ENCODE assay signal across 8 mouse cellular contexts in genomic region chr13:59397571-59397970, GRCm38 (mm10).
DNase-seq lines count a peak whose midpoint lies in the region; ATAC-seq and TF ChIP-seq lines count a peak whose summit lies in the region.

No protein-coding gene starts in this region.

- WGBS in heart, adult 2 months = 28% methylated on average over 3 of the region's 3 CpGs
- WGBS in heart, embryonic 10.5 days = 22% methylated on average over 3 of the region's 3 CpGs
- 30% methylated on average over 3 of the region's 3 CpGs for WGBS in midbrain, postnatal 0 days

- H3K4me2 ChIP-seq in midbrain, postnatal 0 days (ENCODE audit: low read depth, low read length, poor library complexity, severe bottlenecking) = no peak overlapping the region

- no peaks in the 10 kb centered on the region for H3K4me1 ChIP-seq in heart, adult 2 months (ENCODE audit: control insufficient read depth, insufficient read depth, low read length)
- no peaks in the 10 kb centered on the region for H3K4me1 ChIP-seq in heart, embryonic 10.5 days
- peaks cover 10% of the 10 kb centered on the region for H3K4me1 ChIP-seq in midbrain, postnatal 0 days (ENCODE audit: insufficient read depth, low read length)

- TF ChIP-seq CTCF in heart, adult 2 months (IDR thresholded peaks at IDR 0.05) = peak; percentile 80
- TF ChIP-seq CTCF in midbrain, postnatal 0 days (IDR thresholded peaks at IDR 0.05) = peak; percentile 84

- intact Hi-C loops in heart, adult 2 months (cut with DNase I) = loop anchor here (2.0 to 10.0 kb wide), 3 partner anchors 323 to 760 kb away; partner anchors contain the start of gene Ntrk2
- intact Hi-C loops in heart, postnatal 36 days (cut with DNase I) = loop anchor here (2.0 kb wide), 1 partner anchor 591 kb away; the partner anchor contains the start of gene Ntrk2

- no peaks in the 10 kb centered on the region for H3K79me2 ChIP-seq in heart, adult 2 months (replicated peaks; ENCODE audit: control insufficient read depth, insufficient read depth, low read length)

- no peak overlapping the region for H3K4me3 ChIP-seq in heart, adult 2 months
- no peak overlapping the region for H3K4me3 ChIP-seq in heart, embryonic 10.5 days
- H3K4me3 ChIP-seq in midbrain, postnatal 0 days (ENCODE audit: low read depth, low read length) = no peak overlapping the region

- H3K36me3 ChIP-seq in heart, adult 2 months (ENCODE audit: control insufficient read depth, insufficient read depth, low read length) = no peaks in the 10 kb centered on the region
- no peaks in the 10 kb centered on the region for H3K36me3 ChIP-seq in heart, embryonic 10.5 days
- no peaks in the 10 kb centered on the region for H3K36me3 ChIP-seq in midbrain, postnatal 0 days (ENCODE audit: insufficient read depth, low read length)

- no peaks in the 10 kb centered on the region for H3K9me3 ChIP-seq in heart, embryonic 10.5 days
- no peaks in the 10 kb centered on the region for H3K9me3 ChIP-seq in midbrain, postnatal 0 days (ENCODE audit: low read length)

- no peak for ATAC-seq in midbrain, postnatal 0 days (ENCODE audit: low FRiP score)

- no peak overlapping the region for H3K27ac ChIP-seq in heart, adult 2 months
- H3K27ac ChIP-seq in heart, embryonic 10.5 days = no peak overlapping the region
- H3K27ac ChIP-seq in midbrain, postnatal 0 days (ENCODE audit: low read depth, low read length) = no peak overlapping the region

- no peak for TF ChIP-seq POLR2A in heart, adult 2 months (IDR thresholded peaks at IDR 0.05; ENCODE audit: insufficient read depth, low read depth, low read length)

- TF ChIP-seq EP300 in heart, adult 2 months (IDR thresholded peaks at IDR 0.05; ENCODE audit: insufficient read depth, low read depth, low read length) = no peak

- DNase-seq in heart, adult 2 months = peak; percentile 30 to 51
- no peak for DNase-seq in heart, embryonic 10.5 days (ENCODE audit: low spot score)
- DNase-seq in thymus, postnatal 25 days = peak; percentile 2
- no peak for DNase-seq in thymus, adult 18-20 months
- peak; percentile 52 to 74 for DNase-seq in cerebellum, postnatal 25 days
- DNase-seq in heart, postnatal 36 days = peak; percentile 22 to 53
- DNase-seq in midbrain, postnatal 0 days (ENCODE audit: low spot score) = peak; percentile 56
- no peak for DNase-seq in spleen, postnatal 4 days (ENCODE audit: low spot score in 2 of 2)

- H3K27me3 ChIP-seq in heart, adult 2 months (ENCODE audit: control insufficient read depth, insufficient read depth, low read length) = no peaks in the 10 kb centered on the region
- H3K27me3 ChIP-seq in heart, embryonic 10.5 days (ENCODE audit: insufficient read depth, poor library complexity, severe bottlenecking) = no peaks in the 10 kb centered on the region
- H3K27me3 ChIP-seq in midbrain, postnatal 0 days (ENCODE audit: insufficient read depth, low read length) = no peaks in the 10 kb centered on the region

- H3K9ac ChIP-seq in heart, adult 2 months (ENCODE audit: low read depth, low read length) = no peak overlapping the region
- H3K9ac ChIP-seq in midbrain, postnatal 0 days (replicated peaks; ENCODE audit: low read length, poor library complexity, severe bottlenecking) = no peak overlapping the region

Comparison
In these comparisons a context has a peak if more than half of its experiments do, and no peak if none do; other contexts are left out.
1. DNase-seq: peak in heart, adult 2 months (2 of 2), thymus, postnatal 25 days (single experiment), cerebellum, postnatal 25 days (2 of 2), heart, postnatal 36 days (2 of 2) and midbrain, postnatal 0 days (single experiment); none in heart, embryonic 10.5 days (single experiment), thymus, adult 18-20 months (0 of 2) and spleen, postnatal 4 days (0 of 2).